Mouse (Mus musculus): ENCODE data around the gene Gas7. TPM values are rescaled to one million over a fixed set of nuclear protein-coding genes. Genes with fewer than 3 reads are reported as not detected.
A peak's percentile ranks its signal among the peaks of the same experiment; 100 is the strongest.

The Gas7 gene
- 25.2 and 27.0 TPM in 2 replicates for polyA plus RNA-seq (2015; fragmentation: Nextera tagmentation; extraction: Ambion mirVana)

DNA sequence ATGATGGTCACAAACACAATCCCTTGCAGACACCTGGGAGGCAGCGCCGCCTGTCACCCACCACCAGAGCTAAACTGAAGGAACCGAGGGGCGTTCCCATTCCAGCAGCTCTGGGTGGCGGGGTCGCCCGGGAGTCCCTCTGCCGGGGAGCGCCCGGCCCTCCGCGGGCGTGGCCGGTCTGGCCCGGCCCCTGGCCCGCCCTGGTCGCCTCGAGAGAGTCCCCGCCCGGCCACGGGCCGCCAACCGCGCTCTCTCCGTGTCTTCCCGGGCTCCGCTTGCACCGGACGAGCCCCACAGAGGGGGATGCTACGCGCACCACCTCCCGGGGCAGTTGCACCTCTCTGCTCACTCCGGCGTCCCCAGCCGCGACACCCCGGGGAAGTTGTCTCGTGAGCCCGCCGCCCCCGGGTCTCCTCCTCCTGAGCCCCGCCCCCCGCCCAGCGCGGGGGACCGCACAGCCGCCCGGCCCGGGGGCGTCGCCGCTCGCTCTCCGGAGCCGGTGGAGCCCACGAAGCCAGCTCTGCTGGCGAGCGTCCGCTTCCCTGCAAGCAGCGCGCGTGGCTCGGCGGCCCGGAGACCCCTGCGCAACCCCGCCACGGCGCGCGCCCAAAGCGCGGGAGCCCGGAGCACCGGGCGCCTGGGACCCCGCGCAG is at the start of gene Gas7:
TSS of gene Gas7 (plus strand) at position 564 of the 653 bp plus-strand sequence.
- peaks cover 15% of the 10 kb centered on the region; the same call in 1 of the 2 replicates for H3K27me3 ChIP-seq
- WGBS = under 1% methylated on average over 65 of the region's 78 CpGs
- peaks cover 19% of the 10 kb centered on the region for H3K4me1 ChIP-seq
- H3K27ac ChIP-seq = peak within 1 kb of the TSS; percentile 43; the same call in 1 of the 2 replicates
- peak within 1 kb of the TSS; percentile 53 for H3K9ac ChIP-seq
- no peaks in the 10 kb centered on the region for H3K9me3 ChIP-seq
- H3K36me3 ChIP-seq = no peaks in the 10 kb centered on the region
- ATAC-seq (ENCODE audit: insufficient number of reproducible peaks, low FRiP score, low TSS enrichment, low read depth) = peak; percentile 74
- peak within 1 kb of the TSS; percentile 89 for H3K4me2 ChIP-seq
- peak within 1 kb of the TSS; percentile 74 for H3K4me3 ChIP-seq

DNA sequence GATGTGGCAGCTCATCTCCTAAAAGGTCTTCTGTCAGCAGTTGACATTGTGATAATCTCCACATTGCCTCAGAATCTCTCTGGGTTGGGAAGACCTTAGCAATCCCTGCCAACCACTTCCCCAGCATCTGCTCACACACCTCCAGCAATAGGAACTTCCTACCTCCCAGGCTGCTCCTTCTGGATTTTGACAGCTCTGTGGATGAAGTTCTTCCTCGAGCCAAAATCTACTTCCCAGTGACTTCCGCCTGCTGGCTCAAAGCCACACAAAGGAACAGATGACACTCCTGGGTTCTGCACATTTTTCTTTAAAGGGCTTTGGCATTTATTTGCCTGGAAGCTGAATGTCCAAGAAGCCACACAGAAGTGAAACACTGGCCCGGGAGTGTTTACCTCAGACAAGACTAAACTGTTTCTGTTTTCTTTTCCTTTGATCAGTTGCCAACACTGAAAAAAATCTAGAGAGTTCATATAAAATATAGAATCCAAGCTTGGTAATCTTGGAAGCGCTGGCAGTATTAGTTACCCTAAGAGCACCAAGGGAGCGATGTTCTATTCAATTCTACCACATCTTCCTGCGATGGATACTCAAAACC is 40.8 kb upstream of the Gas7 start:
- no peak overlapping the region for H3K4me3 ChIP-seq
- no peaks in the 10 kb centered on the region for H3K27me3 ChIP-seq
- no peak for ATAC-seq (ENCODE audit: insufficient number of reproducible peaks, low FRiP score, low TSS enrichment, low read depth)
- H3K4me1 ChIP-seq = no peaks in the 10 kb centered on the region
- no peak overlapping the region for H3K4me2 ChIP-seq
- H3K27ac ChIP-seq = no peak overlapping the region
- WGBS = 65% methylated on average over 6 of the region's 6 CpGs
- H3K36me3 ChIP-seq = no peaks in the 10 kb centered on the region
- no peaks in the 10 kb centered on the region for H3K9me3 ChIP-seq
- no peak overlapping the region for H3K9ac ChIP-seq

DNA sequence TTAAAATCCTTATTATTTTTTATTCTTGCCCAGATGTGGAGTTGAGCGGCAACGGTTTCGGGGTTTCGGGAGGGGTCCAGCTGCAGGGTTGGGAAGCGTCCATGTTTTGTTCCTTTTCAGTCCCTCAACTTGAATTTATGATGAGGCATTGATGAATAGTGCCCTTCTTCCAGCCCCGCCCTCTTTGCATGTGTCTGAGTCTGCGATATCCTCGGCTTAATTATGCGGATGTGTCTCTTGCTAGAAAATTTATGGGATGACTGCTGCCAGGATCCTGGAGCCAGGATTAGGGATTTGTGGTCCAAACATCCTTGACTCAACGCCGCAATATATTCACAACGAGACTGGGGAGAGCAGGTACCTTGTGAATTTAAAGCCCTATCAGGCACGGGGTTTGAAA is 31.7 kb upstream of the Gas7 start:
- Histone ChIP-seq H3K9me3 (no peaks in the 10 kb centered on the region), H3K4me1 (peaks cover 11% of the 10 kb centered on the region), H3K27me3 (no peaks in the 10 kb centered on the region), H3K27ac (no peak overlapping the region), H3K4me2 (no peak overlapping the region), H3K4me3 (no peak overlapping the region), H3K36me3 (no peaks in the 10 kb centered on the region), H3K9ac (no peak overlapping the region)
- no peak for ATAC-seq (ENCODE audit: insufficient number of reproducible peaks, low FRiP score, low TSS enrichment, low read depth)
- 32% methylated on average over 13 of the region's 13 CpGs for WGBS

DNA sequence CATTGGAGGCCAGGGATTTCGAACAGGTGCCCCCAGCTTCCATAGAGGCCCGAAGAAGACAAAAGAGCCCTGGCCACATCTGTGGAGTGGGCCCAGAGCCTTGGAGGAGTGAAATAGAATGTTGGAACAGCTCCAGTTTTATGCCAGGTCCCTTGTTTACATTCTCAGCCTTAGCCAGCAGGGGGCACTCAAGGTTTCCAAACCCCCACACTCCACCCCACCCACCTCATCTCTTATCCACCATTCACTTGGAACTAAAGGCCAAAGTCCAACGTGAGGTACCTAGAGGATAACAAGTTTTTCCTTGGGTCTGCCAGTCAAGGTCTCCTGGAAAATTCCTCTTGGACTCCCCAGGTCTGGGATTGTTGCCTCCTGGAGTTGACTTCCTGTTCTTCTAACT is 27.0 kb upstream of the Gas7 start:
- Histone ChIP-seq H3K4me2 (no peak overlapping the region), H3K27me3 (no peaks in the 10 kb centered on the region), H3K36me3 (no peaks in the 10 kb centered on the region), H3K9ac (no peak overlapping the region), H3K4me3 (no peak overlapping the region), H3K9me3 (no peaks in the 10 kb centered on the region), H3K4me1 (peaks cover 12% of the 10 kb centered on the region), H3K27ac (no peak overlapping the region)
- WGBS = 32% methylated on average over 3 of the region's 3 CpGs
- no peak for ATAC-seq (ENCODE audit: insufficient number of reproducible peaks, low FRiP score, low TSS enrichment, low read depth)

DNA sequence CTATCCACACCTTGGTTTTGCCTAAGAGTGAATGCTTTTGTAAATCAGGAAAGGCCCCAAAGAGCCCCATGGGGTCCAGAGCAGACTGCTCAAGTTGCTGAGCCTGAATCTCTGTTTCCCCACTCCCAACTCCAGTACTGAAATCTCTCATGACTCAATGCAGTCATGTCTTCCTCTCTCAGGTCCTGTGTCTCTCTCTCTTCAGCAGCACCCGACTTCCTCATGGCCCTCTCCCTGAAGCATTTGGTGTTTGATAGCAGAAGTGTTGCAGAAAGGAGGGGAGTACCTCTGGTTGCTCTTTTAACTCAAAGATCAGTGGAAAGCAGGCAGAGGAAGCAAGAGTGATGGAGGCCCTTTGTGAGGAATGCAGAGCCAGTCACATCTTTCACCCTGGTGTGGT is 25.4 kb upstream of the Gas7 start:
- ATAC-seq (ENCODE audit: insufficient number of reproducible peaks, low FRiP score, low TSS enrichment, low read depth) = no peak
- 44% methylated on average over 1 of the region's 1 CpGs for WGBS
- no peaks in the 10 kb centered on the region for H3K27me3 ChIP-seq
- peaks cover 4% of the 10 kb centered on the region; the same call in 1 of the 2 replicates for H3K4me1 ChIP-seq
- H3K9ac ChIP-seq = no peak overlapping the region
- no peak overlapping the region for H3K4me2 ChIP-seq
- H3K9me3 ChIP-seq = no peaks in the 10 kb centered on the region
- H3K27ac ChIP-seq = no peak overlapping the region
- H3K36me3 ChIP-seq = no peaks in the 10 kb centered on the region
- H3K4me3 ChIP-seq = no peak overlapping the region

DNA sequence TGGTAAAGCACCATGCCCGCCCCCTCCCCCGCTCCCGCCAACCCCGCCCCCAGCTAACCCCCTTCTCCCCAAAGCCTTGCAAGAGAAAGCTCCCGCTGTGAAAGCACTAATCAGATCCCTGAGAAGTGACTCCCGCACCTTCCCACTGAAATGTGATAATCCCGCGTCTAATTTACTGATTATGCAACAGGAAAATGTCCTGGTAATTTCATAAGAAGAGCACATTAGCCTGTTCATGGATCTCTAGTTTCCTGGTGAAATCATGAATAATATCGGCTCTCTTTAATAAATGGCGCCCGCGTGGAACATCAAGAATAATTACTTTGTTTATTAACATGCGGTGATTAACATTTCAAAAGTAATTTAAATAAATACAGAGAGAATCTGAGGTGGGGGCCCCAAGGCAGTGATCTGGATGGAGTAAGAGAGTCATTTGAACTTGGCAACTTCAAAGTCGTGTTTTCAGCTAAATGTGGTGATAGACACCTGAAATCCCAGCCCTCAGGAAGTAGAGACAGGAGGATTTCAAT is 24.1 kb upstream of the Gas7 start:
- Histone ChIP-seq H3K4me3 (no peak overlapping the region), H3K9me3 (no peaks in the 10 kb centered on the region), H3K9ac (no peak overlapping the region), H3K4me1 (peaks cover 4% of the 10 kb centered on the region; the same call in 1 of the 2 replicates), H3K27ac (no peak overlapping the region), H3K4me2 (0 out of 2 replicates have a peak overlapping the region, but pooled peaks have one; percentile 8), H3K36me3 (no peaks in the 10 kb centered on the region), H3K27me3 (no peaks in the 10 kb centered on the region)
- 28% methylated on average over 14 of the region's 14 CpGs for WGBS
- ATAC-seq (ENCODE audit: insufficient number of reproducible peaks, low FRiP score, low TSS enrichment, low read depth) = no peak

DNA sequence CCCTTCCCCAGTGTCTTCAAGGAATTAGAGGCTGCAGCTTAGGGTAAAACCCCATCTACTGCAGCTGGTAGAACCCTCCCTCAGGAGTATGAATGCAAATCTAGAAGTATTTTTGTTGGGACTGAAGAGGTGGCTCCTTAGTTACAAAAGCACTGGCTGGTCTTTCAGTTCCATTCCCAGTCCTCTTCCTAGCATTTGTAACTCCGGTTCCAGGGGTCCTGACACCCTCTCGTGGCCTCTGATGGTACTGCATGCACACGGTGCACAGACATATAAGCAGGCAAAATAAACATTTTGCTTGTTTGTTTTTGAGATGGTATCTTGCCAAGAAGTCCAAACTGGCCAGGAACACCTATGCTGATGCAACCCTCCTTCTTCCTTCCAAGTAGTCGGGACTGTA is 23.4 kb upstream of the Gas7 start:
- 68% methylated on average over 4 of the region's 4 CpGs for WGBS
- H3K4me3 ChIP-seq = no peak overlapping the region
- H3K9ac ChIP-seq = no peak overlapping the region
- no peaks in the 10 kb centered on the region for H3K9me3 ChIP-seq
- no peaks in the 10 kb centered on the region for H3K27me3 ChIP-seq
- H3K4me2 ChIP-seq = no peak overlapping the region
- no peak for ATAC-seq (ENCODE audit: insufficient number of reproducible peaks, low FRiP score, low TSS enrichment, low read depth)
- no peak overlapping the region for H3K27ac ChIP-seq
- peaks cover 4% of the 10 kb centered on the region; the same call in 1 of the 2 replicates for H3K4me1 ChIP-seq
- H3K36me3 ChIP-seq = no peaks in the 10 kb centered on the region

DNA sequence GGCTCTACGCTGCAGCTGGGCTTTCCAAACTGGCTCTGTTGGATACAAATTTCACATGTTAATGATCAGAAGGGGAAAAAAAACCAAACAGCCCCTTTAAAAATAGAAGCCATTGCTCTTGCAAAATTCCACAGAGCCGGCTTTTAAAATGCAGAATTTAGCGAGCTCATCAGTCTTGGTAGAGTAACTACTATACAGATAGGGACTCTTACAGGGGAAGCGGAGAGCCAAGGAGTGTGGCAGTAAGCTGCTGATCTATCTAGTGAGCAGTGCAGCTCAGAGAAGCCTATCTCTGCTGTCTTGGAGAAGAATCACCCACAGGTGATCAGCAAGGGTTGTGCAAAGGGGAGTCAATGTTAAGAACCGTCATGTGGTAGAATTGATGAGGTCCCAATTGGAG is 21.5 kb upstream of the Gas7 start:
- H3K4me3 ChIP-seq = no peak overlapping the region
- no peak overlapping the region for H3K9ac ChIP-seq
- no peaks in the 10 kb centered on the region for H3K36me3 ChIP-seq
- peaks cover 4% of the 10 kb centered on the region; the same call in 1 of the 2 replicates for H3K4me1 ChIP-seq
- H3K27me3 ChIP-seq = no peaks in the 10 kb centered on the region
- H3K4me2 ChIP-seq = no peak overlapping the region
- no peaks in the 10 kb centered on the region for H3K9me3 ChIP-seq
- ATAC-seq (ENCODE audit: insufficient number of reproducible peaks, low FRiP score, low TSS enrichment, low read depth) = no peak
- H3K27ac ChIP-seq = no peak overlapping the region
- WGBS = 76% methylated on average over 5 of the region's 5 CpGs

DNA sequence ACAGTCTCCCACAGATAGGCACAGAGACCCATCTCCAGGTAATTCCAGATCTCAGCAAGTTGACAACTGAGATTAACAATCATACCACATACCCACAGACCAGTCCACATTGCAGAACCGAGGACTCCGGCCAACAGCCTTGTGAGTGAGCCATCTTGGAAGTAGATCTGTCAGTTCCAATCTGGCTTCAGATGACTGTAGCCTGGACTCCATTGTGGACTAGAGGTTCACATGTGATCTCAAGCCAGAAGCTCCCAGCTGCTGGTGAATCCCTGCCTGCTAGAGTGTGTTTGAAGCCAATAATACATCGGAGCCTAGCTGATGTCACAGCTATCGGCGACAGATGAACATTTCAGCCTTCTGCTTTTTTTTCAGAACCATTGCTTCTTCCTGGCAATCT is 16.5 kb upstream of the Gas7 start:
- H3K9ac ChIP-seq = no peak overlapping the region
- no peak overlapping the region for H3K27ac ChIP-seq
- H3K27me3 ChIP-seq = no peaks in the 10 kb centered on the region
- H3K4me3 ChIP-seq = no peak overlapping the region
- WGBS = 87% methylated on average over 5 of the region's 5 CpGs
- no peak for ATAC-seq (ENCODE audit: insufficient number of reproducible peaks, low FRiP score, low TSS enrichment, low read depth)
- H3K4me1 ChIP-seq = no peaks in the 10 kb centered on the region
- H3K4me2 ChIP-seq = no peak overlapping the region
- H3K9me3 ChIP-seq = no peaks in the 10 kb centered on the region
- no peaks in the 10 kb centered on the region for H3K36me3 ChIP-seq

DNA sequence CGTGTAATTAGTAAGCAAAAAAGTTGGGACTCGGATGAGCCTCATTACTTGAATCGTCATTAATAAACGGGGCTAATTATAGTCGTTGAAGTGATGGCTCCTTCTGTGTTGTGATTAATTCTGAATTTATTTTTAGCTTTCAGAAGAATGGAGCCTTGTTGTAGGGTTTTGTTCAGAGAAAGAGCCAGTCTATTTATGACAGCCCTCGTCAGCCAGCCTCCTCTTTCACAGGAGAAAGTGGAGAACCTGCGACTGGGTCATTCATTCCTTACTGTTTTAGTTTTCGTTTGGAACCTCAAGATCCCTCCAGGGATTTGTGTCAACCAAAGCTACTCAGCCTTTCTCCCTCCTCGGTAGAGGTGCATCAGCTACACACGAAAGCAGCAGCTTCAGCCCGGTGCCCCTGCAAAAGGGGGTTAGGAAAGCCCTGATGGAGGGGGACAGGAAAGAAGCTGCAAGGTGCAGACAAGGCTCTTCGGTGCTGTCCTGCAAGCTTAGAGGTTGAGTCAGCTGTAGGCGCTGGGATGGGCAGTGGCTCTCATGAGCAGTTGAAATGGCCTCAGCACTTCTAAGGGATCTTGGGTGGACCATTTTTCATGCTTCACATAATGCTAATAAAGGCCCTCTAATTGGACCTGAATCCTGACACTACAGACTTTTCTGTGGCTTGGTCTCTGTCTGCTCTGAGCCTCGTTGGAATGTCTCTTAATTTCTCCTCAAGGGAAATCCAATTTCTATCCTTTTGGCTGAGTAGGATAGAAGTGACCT is 10.0 kb upstream of the Gas7 start:
- H3K27me3 ChIP-seq = no peaks in the 10 kb centered on the region
- H3K4me3 ChIP-seq = no peak overlapping the region
- no peaks in the 10 kb centered on the region for H3K36me3 ChIP-seq
- H3K9me3 ChIP-seq = no peaks in the 10 kb centered on the region
- no peak overlapping the region for H3K4me2 ChIP-seq
- ATAC-seq (ENCODE audit: insufficient number of reproducible peaks, low FRiP score, low TSS enrichment, low read depth) = no peak
- H3K9ac ChIP-seq = no peak overlapping the region
- H3K4me1 ChIP-seq = no peaks in the 10 kb centered on the region
- H3K27ac ChIP-seq = no peak overlapping the region
- WGBS = 63% methylated on average over 14 of the region's 14 CpGs

DNA sequence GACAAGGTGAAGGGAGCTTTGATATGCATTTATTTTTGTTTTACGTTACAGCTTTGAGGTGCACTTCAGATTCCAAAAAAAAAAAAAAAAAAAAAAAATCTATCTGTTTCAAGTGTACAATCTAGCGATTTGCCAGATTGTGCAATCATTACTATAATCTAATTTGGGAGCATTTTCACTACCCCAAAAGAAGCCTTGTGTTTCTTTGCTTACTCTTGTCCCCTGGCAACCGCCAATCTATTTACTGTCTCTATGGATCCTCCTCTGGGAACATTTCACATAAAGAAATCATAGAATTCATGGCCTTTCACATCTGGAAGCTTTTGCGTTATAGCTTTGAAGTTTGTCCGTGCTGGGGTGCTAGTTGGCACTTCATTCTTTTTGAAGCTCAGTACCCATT is 3.7 kb upstream of the Gas7 start:
- Histone ChIP-seq H3K9ac (no peak overlapping the region), H3K4me1 (peaks cover 16% of the 10 kb centered on the region), H3K4me3 (no peak overlapping the region), H3K36me3 (no peaks in the 10 kb centered on the region), H3K27me3 (peaks cover 12% of the 10 kb centered on the region; the same call in 1 of the 2 replicates), H3K27ac (no peak overlapping the region), H3K9me3 (no peaks in the 10 kb centered on the region), H3K4me2 (no peak overlapping the region)
- no peak for ATAC-seq (ENCODE audit: insufficient number of reproducible peaks, low FRiP score, low TSS enrichment, low read depth)
- 63% methylated on average over 5 of the region's 5 CpGs for WGBS
